Mouse (Mus musculus) MEL (cell line): ENCODE data around the gene Nfkbib. TPM values are rescaled to one million over a fixed set of nuclear protein-coding genes. Genes with fewer than 3 reads are reported as not detected.

Source experiments
- DNase-seq: peaks from one replicate; pipeline ENCODE4 v3.0.0; 2011; ENCODE audit warnings: low read depth, low spot score
- H3K27ac ChIP-seq: 2 replicates; pipeline ENCODE4 v1.5.1; 2012; ENCODE audit warnings: low read depth, mild to moderate bottlenecking, control low read depth, low read length, moderate library complexity; ENCODE audit not compliant: control insufficient read depth
- H3K27me3 ChIP-seq, 2 experiments: fragments of 150-350 bp in 1 of 2; sonication (generic) in 1 of 2; 2 replicates each; pipeline ENCODE4 v1.6.1; 2012; ENCODE audit warnings: low read length in 2 of 2, mild to moderate bottlenecking in 2 of 2, improper control_type of control experiment in 1 of 2, moderate library complexity in 1 of 2; ENCODE audit not compliant: insufficient read depth in 2 of 2, control insufficient read depth in 1 of 2
- H3K36me3 ChIP-seq, 2 experiments: 2 replicates each; pipeline ENCODE4 v1.6.1; 2012 to 2014; ENCODE audit warnings: low read length in 2 of 2, improper control_type of control experiment in 1 of 2, inconsistent platforms in 1 of 2, mild to moderate bottlenecking in 1 of 2; ENCODE audit not compliant: insufficient read depth in 2 of 2, control insufficient read depth in 1 of 2
- H3K4me1 ChIP-seq, 2 experiments: fragments of 150-350 bp in 1 of 2; sonication (generic) in 1 of 2; 2 replicates each; pipeline ENCODE4 v1.6.1; 2012; ENCODE audit warnings: low read length in 2 of 2, improper control_type of control experiment in 1 of 2, mild to moderate bottlenecking in 1 of 2; ENCODE audit not compliant: insufficient read depth in 2 of 2, control insufficient read depth in 1 of 2
- H3K4me3 ChIP-seq, 2 experiments: fragments of 150-350 bp in 1 of 2; sonication (generic) in 1 of 2; 2 replicates each; pipeline ENCODE4 v1.5.1; 2012; ENCODE audit warnings: low read depth in 2 of 2, low read length in 2 of 2, mild to moderate bottlenecking in 2 of 2, moderate library complexity in 2 of 2, control low read depth in 1 of 2, improper control_type of control experiment in 1 of 2; ENCODE audit not compliant: control insufficient read depth in 1 of 2, insufficient read depth in 1 of 2
- H3K79me2 ChIP-seq: 2 replicates; pipeline ENCODE4 v1.6.1; 2012; ENCODE audit warnings: mild to moderate bottlenecking, low read length, moderate library complexity; ENCODE audit not compliant: control insufficient read depth, poor library complexity, insufficient read depth
- H3K9ac ChIP-seq: 2 replicates; pipeline ENCODE4 v1.6.1; 2012; ENCODE audit warnings: low read depth, mild to moderate bottlenecking, control low read depth, low read length, moderate library complexity; ENCODE audit not compliant: control insufficient read depth, poor library complexity, severe bottlenecking
- H3K9me3 ChIP-seq: fragments of 150-350 bp; sonication (generic); replicated peaks from 2 replicates; pipeline ENCODE4 v1.6.1; 2012; ENCODE audit warnings: mild to moderate bottlenecking, low read length, improper control_type of control experiment, moderate library complexity; ENCODE audit not compliant: insufficient read depth
- BHLHE40 ChIP-seq: IDR thresholded peaks from 2 replicates; pipeline ENCODE4 v1.6.1; 2012; ENCODE audit warnings: low read depth, mild to moderate bottlenecking, inconsistent platforms, low read length, improper control_type of control experiment, borderline replicate concordance
- CHD1 ChIP-seq: IDR thresholded peaks from 2 replicates; pipeline ENCODE4 v1.6.1; 2012; ENCODE audit warnings: low read depth, mild to moderate bottlenecking, inconsistent platforms, low read length, improper control_type of control experiment
- CHD2 ChIP-seq: IDR thresholded peaks from 2 replicates; pipeline ENCODE4 v1.6.1; 2011; ENCODE audit warnings: low read length, improper control_type of control experiment
- CTCF ChIP-seq, 3 experiments: IDR thresholded peaks in 2 of 3; conservative IDR thresholded peaks in 1 of 3; 2 replicates each; pipeline ENCODE4 v1.5.1; 2011 to 2012; ENCODE audit warnings: low read length in 3 of 3, low read depth in 2 of 3, mild to moderate bottlenecking in 2 of 3, improper control_type of control experiment in 1 of 3, inconsistent platforms in 1 of 3, mixed read lengths in 1 of 3, moderate library complexity in 1 of 3; ENCODE audit not compliant: control insufficient read depth in 1 of 3, insufficient read depth in 1 of 3, poor library complexity in 1 of 3, severe bottlenecking in 1 of 3
- E2F4 ChIP-seq: IDR thresholded peaks from 2 replicates; pipeline ENCODE4 v1.6.1; 2011; ENCODE audit warnings: low read depth, low read length, improper control_type of control experiment, borderline replicate concordance
- ELF1 ChIP-seq: IDR thresholded peaks from 2 replicates; pipeline ENCODE4 v1.6.1; 2014; ENCODE audit warnings: low read depth, mild to moderate bottlenecking, inconsistent platforms, low read length, improper control_type of control experiment, moderate library complexity
- EP300 ChIP-seq, 2 experiments: IDR thresholded peaks; 2 replicates each; pipeline ENCODE4 v1.6.1; 2011; ENCODE audit warnings: improper control_type of control experiment in 2 of 2, low read length in 2 of 2, low read depth in 1 of 2, mild to moderate bottlenecking in 1 of 2
- ETS1 ChIP-seq: IDR thresholded peaks from 2 replicates; pipeline ENCODE4 v1.6.1; 2012; ENCODE audit warnings: low read depth, mild to moderate bottlenecking, inconsistent platforms, low read length, improper control_type of control experiment, moderate library complexity
- GABPA ChIP-seq: IDR thresholded peaks from 2 replicates; pipeline ENCODE4 v1.6.1; 2012; ENCODE audit warnings: low read depth, mild to moderate bottlenecking, inconsistent platforms, low read length, improper control_type of control experiment, moderate library complexity
- GATA1 ChIP-seq: IDR thresholded peaks from 2 replicates; pipeline ENCODE4 v1.6.1; 2011; ENCODE audit warnings: low read depth, low read length, improper control_type of control experiment
- HCFC1 ChIP-seq: IDR thresholded peaks from 2 replicates; pipeline ENCODE4 v1.6.1; 2012; ENCODE audit warnings: low read depth, mild to moderate bottlenecking, inconsistent platforms, low read length, improper control_type of control experiment, moderate library complexity
- JUND ChIP-seq: IDR thresholded peaks from 2 replicates; pipeline ENCODE4 v1.6.1; 2011; ENCODE audit warnings: low read depth, mild to moderate bottlenecking, improper control_type of control experiment, low read length
- KAT2A ChIP-seq: conservative IDR thresholded peaks from 2 replicates; pipeline ENCODE4 v1.6.1; 2012; ENCODE audit warnings: low read depth, low read length, improper control_type of control experiment, inconsistent platforms
- MAFK ChIP-seq: IDR thresholded peaks from 2 replicates; pipeline ENCODE4 v1.6.1; 2011; ENCODE audit warnings: low read depth, mild to moderate bottlenecking, low read length, improper control_type of control experiment, borderline replicate concordance
- MAX ChIP-seq: IDR thresholded peaks from 2 replicates; pipeline ENCODE4 v1.6.1; 2011; ENCODE audit warnings: low read length, improper control_type of control experiment
- MAZ ChIP-seq: IDR thresholded peaks from 2 replicates; pipeline ENCODE4 v1.6.1; 2012; ENCODE audit warnings: low read depth, mild to moderate bottlenecking, inconsistent platforms, low read length, improper control_type of control experiment
- MEF2A ChIP-seq: IDR thresholded peaks from 2 replicates; pipeline ENCODE4 v1.6.1; 2014; ENCODE audit warnings: low read depth, mild to moderate bottlenecking, inconsistent platforms, low read length, improper control_type of control experiment; ENCODE audit not compliant: poor library complexity, insufficient replicate concordance, severe bottlenecking; ENCODE audit errors: extremely low read depth
- MXI1 ChIP-seq: IDR thresholded peaks from 2 replicates; pipeline ENCODE4 v1.6.1; 2011; ENCODE audit warnings: mild to moderate bottlenecking, low read depth, low read length, improper control_type of control experiment
- MYB ChIP-seq: IDR thresholded peaks from 2 replicates; pipeline ENCODE4 v1.6.1; 2011; ENCODE audit warnings: mild to moderate bottlenecking, low read depth, low read length, improper control_type of control experiment
- MYC ChIP-seq: IDR thresholded peaks from 2 replicates; pipeline ENCODE4 v1.6.1; 2011; ENCODE audit warnings: low read depth, mild to moderate bottlenecking, low read length, improper control_type of control experiment, moderate library complexity
- NRF1 ChIP-seq: IDR thresholded peaks from 2 replicates; pipeline ENCODE4 v1.6.1; 2014; ENCODE audit warnings: low read depth, mild to moderate bottlenecking, inconsistent platforms, low read length, improper control_type of control experiment, moderate library complexity; ENCODE audit not compliant: poor library complexity, insufficient read depth, severe bottlenecking
- POLR2A ChIP-seq, 2 experiments: IDR thresholded peaks; 2 replicates each; pipeline ENCODE4 v1.6.1; 2011 to 2012; ENCODE audit warnings: low read length in 2 of 2, mild to moderate bottlenecking in 2 of 2, control low read depth in 1 of 2, improper control_type of control experiment in 1 of 2, low read depth in 1 of 2, moderate library complexity in 1 of 2; ENCODE audit not compliant: control insufficient read depth in 1 of 2, insufficient read depth in 1 of 2, poor library complexity in 1 of 2
- POLR2AphosphoS2 ChIP-seq: IDR thresholded peaks from 2 replicates; pipeline ENCODE4 v1.6.1; 2011; ENCODE audit warnings: low read length, improper control_type of control experiment
- POLR2AphosphoS5 ChIP-seq: IDR thresholded peaks from 2 replicates; pipeline ENCODE4 v1.6.1; 2012; ENCODE audit warnings: low read depth, borderline replicate concordance, mild to moderate bottlenecking, inconsistent platforms, low read length, moderate library complexity, mixed read lengths
- RAD21 ChIP-seq: IDR thresholded peaks from 2 replicates; pipeline ENCODE4 v1.6.1; 2011; ENCODE audit warnings: mild to moderate bottlenecking, low read depth, low read length, improper control_type of control experiment
- RCOR1 ChIP-seq: IDR thresholded peaks from 2 replicates; pipeline ENCODE4 v1.6.1; 2012; ENCODE audit warnings: low read depth, mild to moderate bottlenecking, inconsistent platforms, low read length, improper control_type of control experiment
- SMC3 ChIP-seq: IDR thresholded peaks from 2 replicates; pipeline ENCODE4 v1.6.1; 2011; ENCODE audit warnings: low read depth, low read length, improper control_type of control experiment
- TAL1 ChIP-seq: IDR thresholded peaks from 2 replicates; pipeline ENCODE4 v1.6.1; 2012; ENCODE audit warnings: mild to moderate bottlenecking, inconsistent platforms, low read length, moderate library complexity, mixed read lengths
- TBP ChIP-seq: IDR thresholded peaks from 2 replicates; pipeline ENCODE4 v1.8.0; 2011; ENCODE audit warnings: low read depth, low read length, improper control_type of control experiment
- TCF12 ChIP-seq: IDR thresholded peaks from 2 replicates; pipeline ENCODE4 v1.6.1; 2014; ENCODE audit warnings: low read depth, mild to moderate bottlenecking, inconsistent platforms, low read length, improper control_type of control experiment, moderate library complexity
- UBTF ChIP-seq: IDR thresholded peaks from 2 replicates; pipeline ENCODE4 v1.6.1; 2012; ENCODE audit warnings: low read depth, mild to moderate bottlenecking, inconsistent platforms, low read length, improper control_type of control experiment, moderate library complexity, borderline replicate concordance; ENCODE audit not compliant: insufficient read depth
- USF1 ChIP-seq: IDR thresholded peaks from 2 replicates; pipeline ENCODE4 v1.6.1; 2014; ENCODE audit warnings: low read depth, mild to moderate bottlenecking, inconsistent platforms, low read length, improper control_type of control experiment, moderate library complexity
- USF2 ChIP-seq, 2 experiments: IDR thresholded peaks; 2 replicates each; pipeline ENCODE4 v1.6.1; 2011 to 2012; ENCODE audit warnings: improper control_type of control experiment in 2 of 2, low read length in 2 of 2, borderline replicate concordance in 1 of 2, inconsistent platforms in 1 of 2, low read depth in 1 of 2, mild to moderate bottlenecking in 1 of 2; ENCODE audit not compliant: insufficient read depth in 1 of 2
- ZC3H11A ChIP-seq: IDR thresholded peaks from 2 replicates; pipeline ENCODE4 v1.6.1; 2012; ENCODE audit warnings: low read depth, mild to moderate bottlenecking, inconsistent platforms, low read length, improper control_type of control experiment
- ZKSCAN1 ChIP-seq: IDR thresholded peaks from 2 replicates; pipeline ENCODE4 v1.6.1; 2012; ENCODE audit warnings: low read depth, mild to moderate bottlenecking, inconsistent platforms, low read length, improper control_type of control experiment, moderate library complexity
- ZMIZ1 ChIP-seq: IDR thresholded peaks from 2 replicates; pipeline ENCODE4 v1.6.1; 2012; ENCODE audit warnings: low read depth, mild to moderate bottlenecking, inconsistent platforms, low read length, improper control_type of control experiment, moderate library complexity
- ZNF384 ChIP-seq: IDR thresholded peaks from 2 replicates; pipeline ENCODE4 v1.6.1; 2012; ENCODE audit warnings: low read depth, mild to moderate bottlenecking, inconsistent platforms, low read length, improper control_type of control experiment
- polyA plus RNA-seq, 2 experiments: library from polyadenylated mRNA; stranded (reverse) in 1 of 2; unstranded in 1 of 2; fragments of >175 nt in 1 of 2; fragments of >200 nt in 1 of 2; gene quantifications; 2 replicates each; pipeline versions ENCODE4 v1.2.1 to v1.2.4; 2012; ENCODE audit warnings: low replicate concordance in 2 of 2, low read depth in 1 of 2; ENCODE audit not compliant: insufficient read length in 2 of 2, insufficient read depth in 1 of 2, missing spikeins in 1 of 2
- total RNA-seq: library from RNA; depleted of rRNA; stranded (reverse); fragments of 300-350 nt; gene quantifications from 2 replicates; pipeline ENCODE4 v1.2.3, GENCODE M21; 2012

Gene Nfkbib
- total and polyA plus RNA-seq, 3 experiments: 32.9 to 52.7 TPM; not detected in 1

- Histone ChIP-seq H3K79me2 (peaks cover 34% of the 10 kb centered on the region), H3K4me1 (peaks cover 5 to 28% of the 10 kb centered on the region in 2 experiments), H3K27ac (peak overlapping the region; percentile 99), H3K27me3 (no peaks in the 10 kb centered on the region), H3K4me3 (peak overlapping the region; percentile 67 to 69), H3K9me3 (no peaks in the 10 kb centered on the region), H3K9ac (peak overlapping the region; percentile 85), H3K36me3 (peaks cover 11 to 25% of the 10 kb centered on the region in 2 experiments; a peak in 3 of 4 replicates)
- peak; percentile 94 for DNase-seq
- no peak for TF ChIP-seq MYB
- no peak for TF ChIP-seq ZKSCAN1
- TF ChIP-seq POLR2A (IDR thresholded peaks at IDR 0.05; ENCODE audit: control insufficient read depth in 1 of 2, insufficient read depth in 1 of 2, low read depth in 1 of 2, low read length in 2 of 2, poor library complexity in 1 of 2): peak in 1 of 2 experiments; percentile 86; a peak in 3 of 4 replicates
- peak; percentile 64 for TF ChIP-seq HCFC1
- TF ChIP-seq CHD1: 0 out of 2 replicates have a peak, but pooled peaks have one; percentile 61
- no peak for TF ChIP-seq UBTF
- TF ChIP-seq TBP: peak; percentile 75
- TF ChIP-seq RAD21: no peak
- no peak for TF ChIP-seq JUND
- TF ChIP-seq MXI1: peak; percentile 41; the same call in 1 of the 2 replicates
- TF ChIP-seq BHLHE40: peak; percentile 63; the same call in 1 of the 2 replicates
- TF ChIP-seq USF2 (IDR thresholded peaks at IDR 0.05; ENCODE audit: borderline replicate concordance in 1 of 2, insufficient read depth in 1 of 2, low read depth in 1 of 2, low read length in 2 of 2): no peak
- TF ChIP-seq NRF1: no peak
- no peak for TF ChIP-seq CTCF (IDR thresholded peaks at IDR 0.05 in 2 of 3, conservative IDR thresholded peaks at IDR 0.05 in 1 of 3; ENCODE audit: control insufficient read depth in 1 of 3, insufficient read depth in 1 of 3, low read depth in 2 of 3, low read length in 3 of 3, poor library complexity in 1 of 3, severe bottlenecking in 1 of 3)
- TF ChIP-seq KAT2A: no peak
- no peak for TF ChIP-seq MAFK
- no peak for TF ChIP-seq MYC
- no peak for TF ChIP-seq ZC3H11A
- no peak; the same call in none of the 2 replicates for TF ChIP-seq POLR2AphosphoS5
- TF ChIP-seq GATA1: no peak
- TF ChIP-seq ZMIZ1: peak; percentile 93
- peak; percentile 58 for TF ChIP-seq TCF12
- TF ChIP-seq ZNF384: no peak; the same call in 1 of the 2 replicates
- peak; percentile 33; the same call in 1 of the 2 replicates for TF ChIP-seq MAX
- peak; percentile 23; the same call in 1 of the 2 replicates for TF ChIP-seq MAZ
- no peak for TF ChIP-seq RCOR1
- peak; percentile 68 for TF ChIP-seq ETS1
- TF ChIP-seq E2F4: no peak; the same call in 1 of the 2 replicates
- no peak; a peak in 2 of 4 replicates for TF ChIP-seq EP300 (IDR thresholded peaks at IDR 0.05; ENCODE audit: low read depth in 1 of 2, low read length in 2 of 2)
- no peak for TF ChIP-seq SMC3
- no peak for TF ChIP-seq ELF1
- TF ChIP-seq USF1: peak; percentile 47; the same call in 1 of the 2 replicates
- TF ChIP-seq CHD2: peak; percentile 78
- no peak for TF ChIP-seq MEF2A
- no peak for TF ChIP-seq GABPA
- no peak for TF ChIP-seq TAL1
- peak; percentile 95 for TF ChIP-seq POLR2AphosphoS2
These were observed 41.7 kb upstream of the Nfkbib start for GRCm38 (mm10) chr7:28808957-28809393.
